Mouse (Mus musculus): Measurements from ENCODE around the gene Snap25. TPM values are rescaled to one million over a fixed set of nuclear protein-coding genes. Genes with fewer than 3 reads are reported as not detected.

Gene Snap25
- 25.9 and 26.1 TPM in 2 replicates for polyA plus RNA-seq (2014; fragmentation: Nextera tagmentation; extraction: Ambion mirVana)

DNA sequence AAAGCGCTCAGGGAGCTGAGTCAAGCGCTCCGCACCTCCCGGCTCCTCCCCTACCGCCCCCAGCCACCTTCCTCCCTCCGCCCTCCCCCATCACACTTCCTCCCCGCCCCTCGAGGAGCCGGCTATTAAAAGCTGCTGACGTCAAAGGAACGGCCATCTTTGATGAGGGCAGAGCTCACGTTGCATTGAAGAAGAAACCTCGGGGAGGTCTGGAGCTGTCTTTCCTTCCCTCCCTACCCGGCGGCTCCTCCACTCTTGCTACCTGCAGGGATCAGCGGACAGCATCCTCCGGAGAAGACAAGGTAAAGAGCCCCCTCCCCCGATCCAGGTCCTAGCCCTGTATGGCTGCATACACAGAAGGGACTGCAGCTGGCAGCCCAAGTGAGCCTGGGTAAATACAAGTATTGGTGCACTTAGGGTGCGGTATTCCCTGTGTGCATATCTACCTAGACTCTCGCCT lies at the start of gene Snap25:
TSS of gene Snap25 (plus strand) at position 155 of the 460 bp plus-strand sequence.
- Histone ChIP-seq H3K36me3 (replicated peaks; ENCODE audit: control insufficient read depth, insufficient read depth, low read depth, low read length) (no peaks in the 10 kb centered on the region), H3K4me3 (ENCODE audit: low read depth, low read length) (peak within 1 kb of the TSS; percentile 37), H3K4me1 (ENCODE audit: control insufficient read depth, insufficient read depth, low read length) (no peaks in the 10 kb centered on the region), H3K9ac (replicated peaks; ENCODE audit: low read length) (no peak within 1 kb of the TSS), H3K27me3 (ENCODE audit: control insufficient read depth, insufficient read depth, low read length) (no peaks in the 10 kb centered on the region; the same call in 1 of the 2 replicates), H3K27ac (replicated peaks; ENCODE audit: low read depth, low read length) (no peak within 1 kb of the TSS), H3K9me3 (replicated peaks; ENCODE audit: control insufficient read depth, low read length) (no peaks in the 10 kb centered on the region), H3K4me2 (ENCODE audit: low read depth, low read length) (peak within 1 kb of the TSS; percentile 57)
- DNase-seq (ENCODE audit: low spot score) (peak; percentile 89), ATAC-seq (replicated peaks; ENCODE audit: insufficient number of reproducible peaks, low FRiP score, low TSS enrichment, low read depth) (peak; percentile 57)
- WGBS = under 1% methylated on average over 20 of the region's 20 CpGs

DNA sequence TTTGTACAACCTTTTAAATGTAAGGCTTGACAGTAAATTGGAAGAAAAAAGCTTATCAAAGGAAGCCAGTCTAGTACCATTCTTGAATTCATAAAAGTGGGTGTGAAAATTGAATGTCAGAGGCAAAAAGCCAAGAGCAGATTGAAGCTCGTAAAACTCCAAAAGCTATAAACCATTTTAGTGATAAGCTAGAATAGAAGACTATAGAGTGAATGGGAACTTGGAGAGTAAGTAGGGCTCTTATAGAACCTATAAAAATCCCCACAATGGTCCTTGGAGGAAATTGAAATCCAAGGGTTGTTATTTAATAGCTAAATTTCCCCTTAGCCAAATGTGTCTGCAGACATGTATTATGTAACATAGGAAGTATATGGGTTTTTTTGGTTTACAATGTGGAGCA lies 46.3 kb upstream of the Snap25 start:
- Histone ChIP-seq H3K4me1 (ENCODE audit: control insufficient read depth, insufficient read depth, low read length) (no peaks in the 10 kb centered on the region), H3K9me3 (replicated peaks; ENCODE audit: control insufficient read depth, low read length) (no peaks in the 10 kb centered on the region), H3K27ac (replicated peaks; ENCODE audit: low read depth, low read length) (no peak overlapping the region), H3K4me2 (ENCODE audit: low read depth, low read length) (no peak overlapping the region), H3K36me3 (replicated peaks; ENCODE audit: control insufficient read depth, insufficient read depth, low read depth, low read length) (no peaks in the 10 kb centered on the region), H3K4me3 (ENCODE audit: low read depth, low read length) (no peak overlapping the region), H3K27me3 (ENCODE audit: control insufficient read depth, insufficient read depth, low read length) (no peaks in the 10 kb centered on the region), H3K9ac (replicated peaks; ENCODE audit: low read length) (no peak overlapping the region)
- no peak for DNase-seq (ENCODE audit: low spot score)
- 95% methylated on average over 1 of the region's 1 CpGs for WGBS
- ATAC-seq (replicated peaks; ENCODE audit: insufficient number of reproducible peaks, low FRiP score, low TSS enrichment, low read depth) = no peak

DNA sequence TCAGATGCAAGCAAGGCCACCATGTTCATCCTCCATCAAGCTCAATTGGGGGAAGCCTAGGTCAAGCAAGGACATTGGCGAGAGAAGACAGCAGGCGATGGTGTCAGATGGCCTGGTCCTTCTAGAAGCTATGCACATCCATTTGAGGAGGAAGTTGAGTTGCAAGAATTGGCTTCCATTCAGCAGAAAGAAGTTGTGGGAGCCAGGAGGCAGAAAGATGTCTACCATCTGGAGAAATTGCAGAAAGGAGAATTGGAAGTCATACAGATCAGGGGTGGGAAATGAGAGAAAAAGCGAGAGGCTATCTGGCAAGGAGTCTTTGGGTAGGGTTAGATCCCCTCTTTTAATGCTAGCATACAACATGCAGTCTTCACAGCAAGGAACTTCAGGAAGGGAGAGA lies 44.1 kb upstream of the Snap25 start:
- no peak for DNase-seq (ENCODE audit: low spot score)
- Histone ChIP-seq H3K4me3 (ENCODE audit: low read depth, low read length) (no peak overlapping the region), H3K4me1 (ENCODE audit: control insufficient read depth, insufficient read depth, low read length) (no peaks in the 10 kb centered on the region), H3K4me2 (ENCODE audit: low read depth, low read length) (no peak overlapping the region), H3K27ac (replicated peaks; ENCODE audit: low read depth, low read length) (no peak overlapping the region), H3K27me3 (ENCODE audit: control insufficient read depth, insufficient read depth, low read length) (no peaks in the 10 kb centered on the region), H3K9me3 (replicated peaks; ENCODE audit: control insufficient read depth, low read length) (no peaks in the 10 kb centered on the region), H3K9ac (replicated peaks; ENCODE audit: low read length) (no peak overlapping the region), H3K36me3 (replicated peaks; ENCODE audit: control insufficient read depth, insufficient read depth, low read depth, low read length) (no peaks in the 10 kb centered on the region)
- WGBS = 90% methylated on average over 3 of the region's 3 CpGs
- no peak for ATAC-seq (replicated peaks; ENCODE audit: insufficient number of reproducible peaks, low FRiP score, low TSS enrichment, low read depth)

DNA sequence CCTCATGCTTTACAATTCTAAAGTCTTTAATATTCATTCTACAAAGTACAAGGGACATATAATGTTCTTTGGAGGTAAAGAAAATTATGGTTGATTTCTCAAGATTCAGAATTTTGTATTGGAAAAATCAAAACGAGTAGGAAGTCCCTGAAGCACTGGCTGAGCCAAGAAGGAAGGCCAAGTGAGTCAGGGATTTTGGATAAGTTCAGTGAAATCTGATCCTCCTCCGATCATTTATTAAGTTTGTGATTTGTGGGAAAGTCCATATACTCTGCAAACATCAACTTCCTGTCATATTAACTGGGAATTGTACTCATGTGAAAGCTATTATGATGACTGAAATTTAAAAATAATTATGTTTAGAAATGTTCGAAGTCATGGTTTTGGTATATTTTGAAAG lies 43.6 kb upstream of the Snap25 start:
- H3K4me2 ChIP-seq (ENCODE audit: low read depth, low read length) = no peak overlapping the region
- H3K27ac ChIP-seq (replicated peaks; ENCODE audit: low read depth, low read length) = no peak overlapping the region
- H3K27me3 ChIP-seq (ENCODE audit: control insufficient read depth, insufficient read depth, low read length) = no peaks in the 10 kb centered on the region
- DNase-seq (ENCODE audit: low spot score) (no peak), ATAC-seq (replicated peaks; ENCODE audit: insufficient number of reproducible peaks, low FRiP score, low TSS enrichment, low read depth) (no peak)
- H3K4me3 ChIP-seq (ENCODE audit: low read depth, low read length) = no peak overlapping the region
- H3K9me3 ChIP-seq (replicated peaks; ENCODE audit: control insufficient read depth, low read length) = no peaks in the 10 kb centered on the region
- H3K4me1 ChIP-seq (ENCODE audit: control insufficient read depth, insufficient read depth, low read length) = no peaks in the 10 kb centered on the region
- H3K36me3 ChIP-seq (replicated peaks; ENCODE audit: control insufficient read depth, insufficient read depth, low read depth, low read length) = no peaks in the 10 kb centered on the region
- H3K9ac ChIP-seq (replicated peaks; ENCODE audit: low read length) = no peak overlapping the region
- WGBS = 75% methylated on average over 3 of the region's 3 CpGs

DNA sequence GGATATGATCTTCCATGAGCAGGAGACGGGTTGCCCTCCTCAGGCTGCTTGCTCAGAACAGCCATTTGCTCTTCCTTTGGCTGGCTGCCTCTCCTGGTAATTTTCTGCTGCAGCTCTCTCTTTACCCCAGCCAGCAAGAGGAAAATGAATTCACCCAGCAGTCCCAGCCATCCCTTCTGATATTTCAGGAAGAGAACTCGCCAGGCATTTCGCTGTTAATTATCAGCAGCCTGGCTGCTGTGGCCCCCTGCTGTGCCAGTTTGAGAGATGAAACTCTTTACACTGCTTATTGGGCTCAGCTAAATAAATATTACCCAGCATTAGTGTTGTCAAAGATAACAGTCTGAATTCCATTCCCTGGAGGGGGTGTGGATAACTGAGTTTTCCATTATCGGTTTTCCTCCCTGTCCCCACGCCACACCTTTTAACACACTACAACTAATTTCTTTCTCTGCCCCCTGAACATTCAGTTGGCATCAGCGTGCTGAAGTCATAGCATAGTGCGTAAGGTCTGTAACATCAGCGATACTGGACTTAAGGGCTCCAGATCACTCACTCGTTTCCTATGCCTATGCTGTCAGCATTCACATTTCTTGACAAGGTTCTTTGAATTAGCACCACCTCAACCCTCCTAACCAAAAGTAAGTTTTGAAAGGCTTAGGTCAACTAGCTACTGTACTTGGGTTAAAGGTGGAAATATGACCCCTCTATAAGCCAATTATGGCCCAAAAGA lies 42.5 kb upstream of the Snap25 start:
- DNase-seq (ENCODE audit: low spot score) (peak; percentile 17), ATAC-seq (replicated peaks; ENCODE audit: insufficient number of reproducible peaks, low FRiP score, low TSS enrichment, low read depth) (no peak)
- no peaks in the 10 kb centered on the region for H3K9me3 ChIP-seq (replicated peaks; ENCODE audit: control insufficient read depth, low read length)
- H3K4me3 ChIP-seq (ENCODE audit: low read depth, low read length) = no peak overlapping the region
- H3K27me3 ChIP-seq (ENCODE audit: control insufficient read depth, insufficient read depth, low read length) = no peaks in the 10 kb centered on the region
- H3K4me2 ChIP-seq (ENCODE audit: low read depth, low read length) = no peak overlapping the region
- no peak overlapping the region for H3K9ac ChIP-seq (replicated peaks; ENCODE audit: low read length)
- H3K27ac ChIP-seq (replicated peaks; ENCODE audit: low read depth, low read length) = no peak overlapping the region
- H3K4me1 ChIP-seq (ENCODE audit: control insufficient read depth, insufficient read depth, low read length) = no peaks in the 10 kb centered on the region
- H3K36me3 ChIP-seq (replicated peaks; ENCODE audit: control insufficient read depth, insufficient read depth, low read depth, low read length) = no peaks in the 10 kb centered on the region
- WGBS = 39% methylated on average over 9 of the region's 9 CpGs

DNA sequence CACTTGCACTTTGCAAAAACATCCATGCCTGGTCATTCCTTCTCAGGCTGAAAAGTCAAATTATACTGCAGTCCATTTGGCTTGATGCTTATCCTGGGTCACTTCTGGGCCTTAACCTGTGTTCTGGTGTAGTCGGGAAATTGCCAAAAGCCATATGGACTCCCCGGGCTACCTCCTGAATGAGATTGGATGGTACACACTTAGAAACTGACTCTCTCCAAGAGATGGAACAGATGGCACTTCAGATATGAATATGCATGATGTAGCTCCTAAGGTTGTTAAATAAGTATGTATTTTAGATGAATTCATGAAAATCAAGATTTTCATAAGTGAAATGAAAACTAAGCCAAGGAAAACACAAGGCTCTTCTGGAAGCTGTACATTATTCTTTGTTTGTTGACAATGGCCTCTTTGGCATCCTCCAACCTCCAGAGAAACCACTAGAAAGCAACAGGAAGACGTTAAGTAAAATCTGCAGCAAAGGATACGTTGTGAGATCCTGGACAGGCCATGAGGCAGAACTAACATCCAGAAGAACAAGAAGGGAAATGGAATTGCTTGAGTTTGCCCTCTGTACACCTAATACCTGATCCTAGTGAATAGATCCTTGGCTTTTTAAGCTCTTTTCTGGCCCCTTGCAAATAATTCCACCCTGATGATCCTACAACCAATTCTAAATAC lies 39.0 kb upstream of the Snap25 start:
- 73% methylated on average over 4 of the region's 4 CpGs for WGBS
- ATAC-seq (replicated peaks; ENCODE audit: insufficient number of reproducible peaks, low FRiP score, low TSS enrichment, low read depth) = no peak

DNA sequence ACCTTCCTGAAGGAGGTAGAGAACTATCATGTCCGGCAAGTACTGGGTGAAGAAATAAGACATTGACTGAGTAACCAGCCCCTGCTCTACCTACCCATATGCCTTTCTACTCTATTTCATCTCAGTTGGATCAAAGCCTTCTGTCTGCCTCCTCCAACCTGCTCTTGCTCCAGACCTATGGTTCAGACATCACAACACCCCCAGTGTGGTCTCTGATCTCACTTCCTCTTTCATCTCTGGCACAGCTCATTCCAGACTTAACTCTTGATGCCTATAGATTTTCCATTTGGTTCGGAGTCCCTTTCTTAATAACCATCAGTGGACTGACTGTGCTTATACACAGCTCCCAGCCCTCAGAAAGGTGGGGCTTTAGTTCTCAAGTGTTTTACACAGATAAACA lies 37.1 kb upstream of the Snap25 start:
- no peak overlapping the region for H3K4me2 ChIP-seq (ENCODE audit: low read depth, low read length)
- H3K9me3 ChIP-seq (replicated peaks; ENCODE audit: control insufficient read depth, low read length) = no peaks in the 10 kb centered on the region
- H3K36me3 ChIP-seq (replicated peaks; ENCODE audit: control insufficient read depth, insufficient read depth, low read depth, low read length) = no peaks in the 10 kb centered on the region
- no peaks in the 10 kb centered on the region for H3K4me1 ChIP-seq (ENCODE audit: control insufficient read depth, insufficient read depth, low read length)
- no peak overlapping the region for H3K27ac ChIP-seq (replicated peaks; ENCODE audit: low read depth, low read length)
- H3K27me3 ChIP-seq (ENCODE audit: control insufficient read depth, insufficient read depth, low read length) = no peaks in the 10 kb centered on the region
- H3K4me3 ChIP-seq (ENCODE audit: low read depth, low read length) = no peak overlapping the region
- no peak overlapping the region for H3K9ac ChIP-seq (replicated peaks; ENCODE audit: low read length)
- ATAC-seq (replicated peaks; ENCODE audit: insufficient number of reproducible peaks, low FRiP score, low TSS enrichment, low read depth) = no peak
- DNase-seq (ENCODE audit: low spot score) = no peak
- WGBS = 88% methylated on average over 2 of the region's 2 CpGs

More for the DNA sequence above, 39.0 kb upstream of the Snap25 start:
- Histone ChIP-seq H3K36me3 (replicated peaks; ENCODE audit: control insufficient read depth, insufficient read depth, low read depth, low read length) (no peaks in the 10 kb centered on the region), H3K4me1 (ENCODE audit: control insufficient read depth, insufficient read depth, low read length) (no peaks in the 10 kb centered on the region), H3K9me3 (replicated peaks; ENCODE audit: control insufficient read depth, low read length) (no peaks in the 10 kb centered on the region), H3K4me2 (ENCODE audit: low read depth, low read length) (no peak overlapping the region), H3K27ac (replicated peaks; ENCODE audit: low read depth, low read length) (no peak overlapping the region), H3K4me3 (ENCODE audit: low read depth, low read length) (no peak overlapping the region), H3K9ac (replicated peaks; ENCODE audit: low read length) (no peak overlapping the region), H3K27me3 (ENCODE audit: control insufficient read depth, insufficient read depth, low read length) (no peaks in the 10 kb centered on the region)
- DNase-seq (ENCODE audit: low spot score) = no peak

DNA sequence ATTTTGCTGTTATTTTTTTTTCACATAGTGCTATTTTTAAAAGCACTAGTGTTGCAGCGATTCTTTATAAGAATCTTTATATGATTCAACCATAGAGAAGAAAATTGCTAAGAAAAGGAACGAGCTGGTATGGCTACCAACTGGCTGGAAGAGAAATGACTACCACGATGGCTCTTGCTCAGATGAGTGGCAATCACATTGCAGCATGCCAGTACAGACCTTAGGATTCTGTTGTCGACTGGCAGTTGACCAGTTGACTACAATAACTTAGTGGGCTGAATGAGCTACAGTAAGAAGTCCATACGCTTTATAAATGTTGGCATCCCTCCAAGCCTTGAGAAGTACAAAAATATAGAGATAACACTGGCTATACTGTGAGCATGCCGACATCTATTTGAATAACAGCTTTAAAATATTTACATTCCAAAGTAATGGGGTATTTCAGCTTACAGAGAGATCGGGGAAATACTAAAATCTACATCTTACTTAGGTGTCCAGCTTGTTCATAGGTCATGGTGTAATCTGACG lies 36.3 kb upstream of the Snap25 start:
- WGBS = 83% methylated on average over 8 of the region's 8 CpGs
- Histone ChIP-seq H3K27me3 (ENCODE audit: control insufficient read depth, insufficient read depth, low read length) (no peaks in the 10 kb centered on the region), H3K9me3 (replicated peaks; ENCODE audit: control insufficient read depth, low read length) (no peaks in the 10 kb centered on the region), H3K9ac (replicated peaks; ENCODE audit: low read length) (no peak overlapping the region), H3K36me3 (replicated peaks; ENCODE audit: control insufficient read depth, insufficient read depth, low read depth, low read length) (no peaks in the 10 kb centered on the region), H3K4me3 (ENCODE audit: low read depth, low read length) (no peak overlapping the region), H3K4me1 (ENCODE audit: control insufficient read depth, insufficient read depth, low read length) (no peaks in the 10 kb centered on the region), H3K27ac (replicated peaks; ENCODE audit: low read depth, low read length) (no peak overlapping the region), H3K4me2 (ENCODE audit: low read depth, low read length) (no peak overlapping the region)
- ATAC-seq (replicated peaks; ENCODE audit: insufficient number of reproducible peaks, low FRiP score, low TSS enrichment, low read depth) (no peak), DNase-seq (ENCODE audit: low spot score) (no peak)
